Mouse (Mus musculus) hindbrain, embryonic 14.5 days (tissue): ENCODE results near the gene Galnt15. TPM values are rescaled to one million over a fixed set of nuclear protein-coding genes. Genes with fewer than 3 reads are reported as not detected.

Experiments used
- polyA plus RNA-seq: library from polyadenylated mRNA; unstranded; fragments of >200 nt; fragmentation: Nextera tagmentation; extraction: Ambion mirVana; gene quantifications from 2 replicates; pipeline ENCODE4 v1.2.1, GENCODE M21; 2014

Gene Galnt15
- polyA plus RNA-seq, 1 experiment from 2014 or later, result 0.47 TPM

Other genes starting within 250 kb of the Galnt15 start
- 14.7 and 15.3 TPM in 2 replicates for gene Ankrd28, start 198.3 kb upstream of the Galnt15 start, polyA plus RNA-seq
- 17.4 and 18.3 TPM in 2 replicates for gene Oxnad1, start 56.4 kb downstream of the Galnt15 start, polyA plus RNA-seq
- gene Dph3, start 56.7 kb downstream of the Galnt15 start, polyA plus RNA-seq, result 71.3 and 74.9 TPM in 2 replicates
- not detected in 2 replicates for gene Msmb, start 113.0 kb downstream of the Galnt15 start, polyA plus RNA-seq
- gene Ncoa4, start 130.9 kb downstream of the Galnt15 start, polyA plus RNA-seq, result 124 and 146 TPM in 2 replicates
- gene Timm23, start 172.9 kb downstream of the Galnt15 start, polyA plus RNA-seq, result 244 and 255 TPM in 2 replicates
- gene Parg, start 173.0 kb downstream of the Galnt15 start, polyA plus RNA-seq, result 40.1 and 44.8 TPM in 2 replicates